Mouse (Mus musculus) liver, postnatal 0 days (tissue): Measurements from ENCODE around the gene Emc10.

Source experiments
- CTCF ChIP-seq: sonication (generic); IDR thresholded peaks from 2 replicates; pipeline ENCODE4 v1.5.1; 2016; ENCODE audit warnings: antibody characterized with exemption, low read depth
- EP300 ChIP-seq: IDR thresholded peaks from 2 replicates; pipeline ENCODE4 v1.6.1; 2016; ENCODE audit warnings: antibody characterized with exemption, low read depth, mild to moderate bottlenecking

- no peak for TF ChIP-seq CTCF
- TF ChIP-seq EP300: no peak
These were observed 42.7 kb upstream of the Emc10 start for GRCm38 (mm10) chr7:44538756-44539624.
